11 mouse cellular contexts compared by ENCODE assay signal in genomic region chr15:84323966-84324869, GRCm38 (mm10). TPM values are rescaled to one million over a fixed set of nuclear protein-coding genes. Genes with fewer than 3 reads are reported as not detected.
DNase-seq lines count a peak whose midpoint lies in the region; ATAC-seq lines count a peak whose summit lies in the region.
"Had no signal": no experiment of that assay in that cellular context is flagged by ENCODE, and none has a peak within 500 bp of the region (broad histone marks: within the 10 kb centered on the region; RNA-seq: fewer than 3 reads in every experiment).

Gene Parvg (plus strand): TSS chr15:84324026.

- H3K9ac ChIP-seq in liver, embryonic 11.5 days (ENCODE audit: low read depth, low read length): peak within 1 kb of the TSS; percentile 7
- H3K9ac ChIP-seq in forebrain, embryonic 11.5 days (ENCODE audit: low read length): no peak within 1 kb of the TSS
- H3K9ac ChIP-seq: hindbrain, embryonic 13.5 days had no signal

- H3K27me3 ChIP-seq in liver, embryonic 11.5 days (replicated peaks; ENCODE audit: control insufficient read depth, insufficient read depth, low read length): no peaks in the 10 kb centered on the region
- H3K27me3 ChIP-seq in megakaryocyte, embryonic 14.5 days (replicated peaks): no peaks in the 10 kb centered on the region
- no peaks in the 10 kb centered on the region for H3K27me3 ChIP-seq in forebrain, embryonic 11.5 days (ENCODE audit: control insufficient read depth, insufficient read depth, low read length)

- no peak for ATAC-seq in liver, embryonic 11.5 days (replicated peaks; ENCODE audit: low FRiP score)
- ATAC-seq in erythroblast, adult 5-6 weeks (replicated peaks; ENCODE audit: low FRiP score, poor library complexity, severe bottlenecking): no peak
- no peak for ATAC-seq in forebrain, embryonic 11.5 days (replicated peaks; ENCODE audit: low FRiP score)
- ATAC-seq: Patski had no signal

- H3K4me1 ChIP-seq in liver, embryonic 11.5 days (replicated peaks; ENCODE audit: control insufficient read depth, insufficient read depth, low read length): no peaks in the 10 kb centered on the region; the same call in 1 of the 2 replicates
- peaks cover 65% of the 10 kb centered on the region for H3K4me1 ChIP-seq in megakaryocyte, embryonic 14.5 days
- no peaks in the 10 kb centered on the region for H3K4me1 ChIP-seq in forebrain, embryonic 11.5 days (replicated peaks; ENCODE audit: control insufficient read depth, insufficient read depth, low read length)

- H3K4me2 ChIP-seq in liver, embryonic 11.5 days: peak within 1 kb of the TSS; percentile 35
- no peak within 1 kb of the TSS for H3K4me2 ChIP-seq in forebrain, embryonic 11.5 days (ENCODE audit: low read depth, low read length, severe bottlenecking)
- H3K4me2 ChIP-seq: hindbrain, embryonic 13.5 days had no signal

- H3K27ac ChIP-seq in liver, embryonic 11.5 days (ENCODE audit: low read depth, low read length): no peak within 1 kb of the TSS
- no peak within 1 kb of the TSS for H3K27ac ChIP-seq in forebrain, embryonic 11.5 days (ENCODE audit: low read depth, low read length)
- H3K27ac ChIP-seq: hindbrain, embryonic 13.5 days had no signal

- peak within 1 kb of the TSS; percentile 27 for H3K4me3 ChIP-seq in liver, embryonic 11.5 days (ENCODE audit: low read depth, low read length)
- H3K4me3 ChIP-seq in megakaryocyte, embryonic 14.5 days (replicated peaks): peak within 1 kb of the TSS; percentile 93
- no peak within 1 kb of the TSS for H3K4me3 ChIP-seq in forebrain, embryonic 11.5 days (ENCODE audit: low read depth, low read length)
- H3K4me3 ChIP-seq: hindbrain, embryonic 13.5 days had no signal

- H3K36me3 ChIP-seq in liver, embryonic 11.5 days (ENCODE audit: control insufficient read depth, insufficient read depth, low read length): no peaks in the 10 kb centered on the region
- H3K36me3 ChIP-seq in megakaryocyte, embryonic 14.5 days (replicated peaks; ENCODE audit: low read length): peaks cover 45% of the 10 kb centered on the region
- no peaks in the 10 kb centered on the region for H3K36me3 ChIP-seq in forebrain, embryonic 11.5 days (ENCODE audit: control insufficient read depth, insufficient read depth, low read length)
- H3K36me3 ChIP-seq: hindbrain, embryonic 13.5 days had no signal

- 56% methylated on average over 10 of the region's 10 CpGs for WGBS in liver, embryonic 11.5 days
- WGBS in forebrain, embryonic 11.5 days: 82% methylated on average over 10 of the region's 10 CpGs

- H3K9me3 ChIP-seq in liver, embryonic 11.5 days (ENCODE audit: control insufficient read depth, low read length): no peaks in the 10 kb centered on the region
- no peaks in the 10 kb centered on the region for H3K9me3 ChIP-seq in megakaryocyte, embryonic 14.5 days
- H3K9me3 ChIP-seq in forebrain, embryonic 11.5 days (ENCODE audit: control insufficient read depth, low read length): no peaks in the 10 kb centered on the region
- H3K9me3 ChIP-seq: hindbrain, embryonic 13.5 days had no signal

- DNase-seq in liver, embryonic 11.5 days (ENCODE audit: low spot score): no peak
- DNase-seq in liver: no peak
- peak; percentile 79 for DNase-seq in thymus, postnatal 14 days
- no peak for DNase-seq in adrenal gland, adult 18-20 months (ENCODE audit: low spot score in 2 of 2)
- DNase-seq in cerebellum, adult 9-10 months: no peak
- DNase-seq in forebrain, embryonic 11.5 days (ENCODE audit: low spot score): no peak
- DNase-seq: cerebellum, adult 2 months had no signal

RNA-seq across cellular contexts. Expression of gene Parvg, which starts in this region (rescaled TPM):
- polyA plus RNA-seq in liver, embryonic 11.5 days (2014; fragmentation: Nextera tagmentation; extraction: Ambion mirVana): 5.9 and 6.0 TPM in 2 replicates
- 19.0 and 34.7 TPM in 2 replicates for total RNA-seq in erythroblast, adult 5-6 weeks (2015; ENCODE audit: low replicate concordance)
- 31.6 and 48.8 TPM in 2 replicates for total RNA-seq in erythroblast, adult 5-6 weeks (2017; ENCODE audit: low replicate concordance)
- polyA plus RNA-seq in megakaryocyte, embryonic 14.5 days (2012; ENCODE audit: insufficient read depth, low replicate concordance): 11.6 and 38.7 TPM in 2 replicates
- 1 to 10 TPM; 3.4 to 3.8 TPM for total RNA-seq in adrenal gland, adult 18-20 months (2021)
- polyA plus RNA-seq in forebrain, embryonic 11.5 days (2014; fragmentation: Nextera tagmentation; extraction: Ambion mirVana): 0.35 and 0.56 TPM in 2 replicates
- polyA plus RNA-seq: Patski had no signal

Comparison
In these comparisons a context has a peak if more than half of its experiments do, and no peak if none do; other contexts are left out.
1. RNA of gene Parvg (total RNA-seq): 19.0 to 48.8 TPM in erythroblast, adult 5-6 weeks; 3.4 to 3.8 TPM in adrenal gland, adult 18-20 months; every median in the first group is over 4 times any median in the second.